Mouse (Mus musculus): Measurements from ENCODE around the gene Braf. TPM values are rescaled to one million over a fixed set of nuclear protein-coding genes. Genes with fewer than 3 reads are reported as not detected.
"Not testable (repeated sequence)": the region's sequence is repeated elsewhere in the genome, so short reads cannot be mapped to it uniquely, and the experiment has no call there.

Braf gene
- 18.2 to 33.8 TPM (median 19.9 TPM) in 3 replicates for total RNA-seq (2017)

DNA sequence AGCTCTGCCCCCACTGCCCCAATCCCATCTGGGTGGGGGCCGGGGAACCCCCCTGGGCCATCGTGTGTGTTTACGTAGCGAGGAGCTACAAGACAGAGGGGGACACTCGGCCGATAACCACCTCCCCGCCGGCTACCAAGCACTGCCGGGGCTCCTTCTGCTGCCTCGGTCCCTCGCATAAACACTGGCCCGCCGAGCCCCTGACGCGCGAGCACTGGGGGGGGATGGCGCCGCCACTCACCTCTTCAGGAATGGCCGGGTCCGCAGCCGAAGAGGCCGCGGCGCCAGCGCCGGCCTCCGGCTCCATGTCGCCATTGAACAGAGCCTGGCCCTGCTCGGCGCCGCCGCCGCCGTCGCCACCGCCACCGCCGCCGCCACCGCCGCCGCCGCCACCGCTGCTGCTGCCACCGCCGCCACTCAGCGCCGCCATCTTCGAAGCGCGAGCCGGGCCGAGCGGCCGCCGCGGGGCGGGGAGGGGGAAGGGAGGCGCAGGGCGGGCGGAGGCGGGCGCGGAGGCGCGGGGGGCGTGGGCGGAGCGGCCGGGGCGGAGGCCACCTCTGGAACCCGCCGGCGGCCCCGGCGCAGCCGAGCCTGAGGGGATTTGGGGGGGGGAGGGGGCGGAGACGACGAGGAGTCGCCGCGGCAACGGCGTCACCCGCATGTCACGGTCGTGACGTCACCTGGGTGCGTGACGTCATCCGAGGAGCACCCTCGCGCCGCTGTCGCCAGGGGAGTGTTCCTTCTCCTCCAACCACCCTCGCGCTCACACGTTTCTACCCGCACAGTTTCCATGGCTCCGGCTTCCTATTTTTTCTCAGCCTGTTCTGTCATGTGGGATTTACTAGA lies at the start of gene Braf:
TSS of gene Braf (minus strand) at position 598 of the 846 bp plus-strand sequence.
- peak; percentile 94 for ATAC-seq (replicated peaks; ENCODE audit: insufficient number of reproducible peaks, low FRiP score, low TSS enrichment, poor library complexity, severe bottlenecking)

DNA sequence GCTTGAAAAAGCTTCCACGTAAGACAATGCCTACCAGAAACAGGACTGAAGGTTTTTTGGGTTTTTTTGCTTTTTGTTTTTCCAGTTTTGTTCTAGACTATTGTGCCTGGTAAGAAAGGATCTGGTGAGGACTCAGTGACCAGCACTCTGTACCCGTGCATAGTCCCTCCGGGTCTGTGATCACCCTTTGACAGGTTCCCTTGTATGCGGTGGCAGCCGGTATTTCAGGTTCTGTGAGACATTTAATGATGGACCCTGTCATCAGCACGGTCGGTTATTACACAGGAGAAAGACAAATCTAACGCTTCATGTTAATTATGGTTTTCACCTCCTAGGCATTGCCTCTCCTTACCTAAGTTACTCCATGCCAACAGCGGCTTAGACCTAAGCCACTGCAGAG lies 49.8 kb upstream of the Braf start:
- no peak for ATAC-seq (replicated peaks; ENCODE audit: insufficient number of reproducible peaks, low FRiP score, low TSS enrichment, poor library complexity, severe bottlenecking)

DNA sequence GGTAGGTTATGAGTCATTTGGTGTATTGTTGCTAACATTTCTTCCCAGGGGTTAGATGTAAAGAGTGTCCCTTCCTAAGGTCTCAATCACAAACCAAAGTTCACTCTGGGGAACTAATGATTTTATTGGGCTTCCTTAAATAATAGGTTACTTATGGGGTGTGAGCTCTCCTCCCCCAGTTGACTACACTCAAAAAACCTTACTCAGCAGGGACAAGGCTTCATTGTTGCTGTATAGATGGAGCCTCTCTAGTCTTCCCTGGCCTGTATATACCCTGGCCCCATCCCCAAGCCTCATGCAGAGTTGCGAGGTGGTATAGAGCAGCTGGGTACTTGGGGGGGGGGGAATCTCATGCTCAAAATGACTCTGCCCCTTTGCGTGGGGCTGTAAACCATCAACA lies 32.0 kb upstream of the Braf start:
- ATAC-seq (replicated peaks; ENCODE audit: insufficient number of reproducible peaks, low FRiP score, low TSS enrichment, poor library complexity, severe bottlenecking) = no peak

DNA sequence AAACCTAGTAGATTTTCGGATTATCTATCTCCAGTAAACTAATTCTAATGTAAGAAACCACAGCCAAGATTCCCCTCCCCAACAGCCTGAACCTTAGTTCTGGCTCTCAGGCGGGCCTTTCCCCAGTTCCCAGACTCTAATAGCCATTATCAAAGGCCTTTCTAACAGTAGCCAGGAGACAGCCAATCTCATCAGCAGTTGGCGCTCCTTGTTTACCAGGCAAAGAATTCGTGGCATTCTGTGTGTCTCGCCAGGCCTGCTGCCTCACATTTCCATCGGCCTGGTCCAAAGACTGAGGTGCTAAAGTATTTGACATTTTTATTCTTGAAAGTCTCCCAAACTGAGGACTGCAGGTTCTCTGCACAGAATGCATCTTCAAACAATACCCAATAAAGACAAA lies 24.6 kb upstream of the Braf start:
- no peak for ATAC-seq (replicated peaks; ENCODE audit: insufficient number of reproducible peaks, low FRiP score, low TSS enrichment, poor library complexity, severe bottlenecking)

DNA sequence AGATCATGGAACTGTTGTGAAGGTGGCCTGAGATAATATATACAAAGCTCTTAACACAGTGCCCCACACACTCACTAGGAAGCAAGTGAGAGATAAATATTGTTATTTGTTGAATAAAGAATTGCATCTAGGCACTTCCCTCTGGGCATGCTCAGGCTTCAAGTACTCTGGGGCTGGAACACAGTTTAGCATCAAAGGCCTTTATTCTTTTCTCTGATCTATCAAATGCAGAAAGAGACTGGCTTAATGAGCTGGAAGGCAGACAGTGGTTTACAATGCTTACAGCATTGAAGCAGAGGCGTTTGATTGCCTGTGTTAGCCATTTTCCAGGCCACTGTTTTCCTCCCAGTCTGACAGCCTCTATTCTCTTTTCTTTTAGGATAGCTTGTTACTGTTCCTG lies 21.8 kb upstream of the Braf start:
- ATAC-seq (replicated peaks; ENCODE audit: insufficient number of reproducible peaks, low FRiP score, low TSS enrichment, poor library complexity, severe bottlenecking) = no peak

DNA sequence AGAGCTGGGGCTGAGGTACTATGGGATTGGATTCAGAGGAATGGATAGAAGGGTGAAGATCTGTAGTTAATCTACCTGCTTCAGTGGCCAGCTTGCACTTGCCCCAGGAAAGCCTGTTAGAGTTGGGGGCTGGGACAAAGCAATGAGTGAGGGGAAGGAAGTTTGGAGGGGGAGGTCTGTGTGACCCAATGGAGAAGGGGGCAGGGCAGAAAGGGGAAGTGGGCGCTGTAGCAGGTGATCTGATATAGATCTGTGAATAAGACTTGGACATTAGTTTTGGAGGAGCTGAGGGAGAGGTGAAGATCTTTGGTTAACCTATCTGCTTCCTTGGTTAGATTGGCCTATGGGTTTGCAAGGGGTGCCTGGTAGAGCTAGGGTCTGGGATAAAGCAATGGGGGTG lies 20.2 kb upstream of the Braf start:
- no peak for ATAC-seq (replicated peaks; ENCODE audit: insufficient number of reproducible peaks, low FRiP score, low TSS enrichment, poor library complexity, severe bottlenecking)

DNA sequence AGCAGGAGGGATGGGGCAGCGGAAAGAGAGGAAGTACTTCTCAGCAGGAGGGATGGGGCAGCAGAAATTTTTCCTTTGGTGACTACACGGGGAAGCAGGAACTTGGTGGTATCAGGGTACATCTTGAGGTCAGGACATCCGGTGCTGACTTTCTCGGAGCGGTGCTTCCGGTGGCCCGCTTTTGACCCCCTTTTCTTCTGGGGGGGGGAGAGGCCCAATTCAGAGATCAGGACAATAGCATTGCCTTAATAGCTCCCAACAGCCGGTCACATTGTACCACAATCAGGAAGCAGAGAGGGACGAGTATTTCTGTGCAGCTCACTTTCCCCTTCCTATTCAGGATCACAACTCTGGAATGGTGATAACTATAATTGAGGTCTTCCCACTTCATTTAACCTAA lies 14.4 kb upstream of the Braf start:
- not testable (repeated sequence) for ATAC-seq (replicated peaks; ENCODE audit: insufficient number of reproducible peaks, low FRiP score, low TSS enrichment, poor library complexity, severe bottlenecking)

DNA sequence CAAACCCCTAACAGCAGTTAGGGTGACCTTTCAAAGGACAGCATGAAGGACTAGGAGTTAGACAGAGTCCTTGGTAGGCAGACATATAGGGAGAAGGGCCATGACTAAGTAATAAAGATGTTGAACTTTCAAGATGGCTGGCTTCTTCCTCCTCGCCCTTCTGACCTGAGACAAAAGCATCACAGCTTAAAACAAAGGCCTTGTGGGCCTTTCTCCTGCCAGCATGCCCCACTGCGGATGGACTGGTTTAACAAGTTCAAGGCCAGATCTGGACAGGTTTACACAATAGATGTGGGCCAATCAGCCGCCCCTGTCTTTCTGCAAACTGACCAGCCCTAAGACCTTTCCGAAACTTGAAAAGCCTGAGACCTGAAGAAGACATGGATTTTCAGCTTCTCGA lies 2.8 kb upstream of the Braf start:
- ATAC-seq (replicated peaks; ENCODE audit: insufficient number of reproducible peaks, low FRiP score, low TSS enrichment, poor library complexity, severe bottlenecking) = no peak

DNA sequence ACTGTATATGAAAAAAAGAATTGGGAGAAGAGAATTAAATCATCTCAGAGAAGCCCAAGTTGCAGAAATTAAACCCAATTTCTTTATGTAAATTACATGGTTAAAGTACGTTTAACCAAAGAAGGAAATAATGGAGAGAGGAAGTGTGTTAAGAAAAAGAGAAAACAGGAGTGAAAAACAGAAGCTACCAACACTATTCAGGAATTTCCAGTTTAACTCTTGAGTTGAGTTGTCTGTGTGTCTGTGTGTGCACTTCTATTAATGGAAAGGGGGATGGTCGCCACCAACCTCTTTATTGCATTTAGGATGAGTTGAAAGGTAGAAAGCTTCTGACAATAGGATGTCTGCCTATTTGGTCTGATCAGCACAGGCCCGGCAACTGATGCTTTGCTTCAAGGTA lies 886 bp upstream of the Braf start:
- no peak for ATAC-seq (replicated peaks; ENCODE audit: insufficient number of reproducible peaks, low FRiP score, low TSS enrichment, poor library complexity, severe bottlenecking)

DNA sequence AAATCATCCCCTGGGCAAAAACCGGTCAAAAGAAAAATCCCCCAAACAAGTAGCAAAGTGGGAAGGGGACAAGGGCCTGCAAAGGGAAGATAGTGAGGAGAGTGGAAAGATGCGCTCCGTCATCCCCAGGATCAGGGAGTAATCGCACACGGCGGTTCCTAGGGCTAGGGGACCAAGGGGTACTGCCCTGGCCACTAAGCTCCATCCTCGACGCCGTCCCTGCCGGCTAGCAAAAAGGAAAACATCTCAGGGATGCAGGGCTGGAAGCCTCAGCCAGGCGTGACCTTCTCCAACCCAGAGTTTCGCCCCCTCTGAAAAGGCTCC lies 759 bp downstream of the Braf start:
- no peak; the same call in 1 of the 2 replicates for ATAC-seq (replicated peaks; ENCODE audit: insufficient number of reproducible peaks, low FRiP score, low TSS enrichment, poor library complexity, severe bottlenecking)

DNA sequence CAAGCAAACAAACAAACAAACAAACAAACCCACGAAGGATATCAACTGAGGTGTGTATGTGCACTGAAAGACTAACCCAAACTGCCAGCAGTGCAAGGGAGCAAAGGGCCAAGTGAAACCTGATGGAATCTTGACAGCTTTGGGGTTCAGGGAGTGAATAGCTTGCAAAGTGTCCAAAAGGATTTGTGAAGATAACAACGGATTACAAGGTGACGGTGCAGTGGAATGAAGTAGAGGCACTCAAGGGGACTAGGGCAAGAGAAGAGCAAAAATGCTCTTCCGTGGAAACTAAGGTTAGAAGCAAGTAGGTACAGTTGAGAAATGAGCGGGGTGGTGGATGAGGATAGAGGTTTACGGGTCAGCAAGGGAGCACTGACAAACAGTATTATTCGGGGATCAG lies 1.2 kb downstream of the Braf start:
- ATAC-seq (replicated peaks; ENCODE audit: insufficient number of reproducible peaks, low FRiP score, low TSS enrichment, poor library complexity, severe bottlenecking) = no peak

DNA sequence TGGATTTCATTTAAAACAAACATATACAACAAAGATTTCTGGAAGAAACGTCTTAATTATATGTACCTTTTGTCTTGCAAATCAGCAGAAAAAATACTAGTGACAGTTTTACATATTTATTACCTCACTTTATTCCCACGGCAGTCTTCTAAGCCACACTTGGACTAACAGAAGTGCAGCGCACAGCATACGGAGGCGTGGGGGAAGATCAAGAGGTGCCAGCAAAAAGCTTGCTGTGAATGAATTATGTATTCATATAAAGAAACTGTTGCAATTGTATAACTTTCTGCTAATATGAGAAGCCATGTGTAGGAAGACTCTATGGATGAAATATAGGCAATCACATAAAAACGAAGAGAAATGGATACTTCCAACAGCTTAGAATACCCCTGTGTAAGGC lies 6.7 kb downstream of the Braf start:
- no peak for ATAC-seq (replicated peaks; ENCODE audit: insufficient number of reproducible peaks, low FRiP score, low TSS enrichment, poor library complexity, severe bottlenecking)

DNA sequence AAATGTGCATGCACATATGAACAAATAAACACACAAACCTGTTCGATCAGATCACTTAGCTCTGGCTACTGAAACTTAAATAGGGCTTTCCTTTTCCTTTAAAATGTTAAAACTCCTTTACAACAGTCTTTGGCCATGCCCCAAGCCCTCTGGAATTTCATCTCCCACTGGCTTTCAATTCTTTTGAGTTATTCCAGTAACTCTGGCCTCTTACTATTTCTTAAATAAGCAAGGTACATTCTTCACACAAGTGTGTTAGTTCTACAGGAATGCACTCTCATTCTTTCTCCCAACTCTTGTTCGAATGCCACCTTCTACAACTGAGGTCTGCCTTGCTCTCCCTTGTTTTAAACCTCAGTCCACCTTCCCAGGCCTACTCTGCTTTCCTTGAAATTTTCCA lies 8.2 kb downstream of the Braf start:
- ATAC-seq (replicated peaks; ENCODE audit: insufficient number of reproducible peaks, low FRiP score, low TSS enrichment, poor library complexity, severe bottlenecking) = no peak

DNA sequence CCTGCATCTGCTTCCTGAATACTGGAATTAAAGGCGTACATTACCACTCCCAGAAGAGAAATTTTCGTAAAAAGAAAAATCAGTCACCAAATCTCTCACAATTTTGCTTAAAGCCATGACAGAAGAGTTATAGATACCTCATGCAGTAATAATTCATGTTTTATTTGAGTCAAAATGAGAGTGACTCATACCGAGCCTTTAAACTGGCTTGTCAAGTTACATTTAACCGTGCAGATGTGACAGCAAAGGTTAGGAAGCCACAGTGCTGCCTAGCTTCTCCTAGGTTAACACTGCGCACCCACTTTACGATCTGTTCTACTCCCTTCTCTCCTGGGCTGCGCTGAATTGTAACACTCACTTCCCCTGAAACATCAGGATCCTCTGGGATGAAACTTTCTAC lies 10.9 kb downstream of the Braf start:
- ATAC-seq (replicated peaks; ENCODE audit: insufficient number of reproducible peaks, low FRiP score, low TSS enrichment, poor library complexity, severe bottlenecking) = no peak

DNA sequence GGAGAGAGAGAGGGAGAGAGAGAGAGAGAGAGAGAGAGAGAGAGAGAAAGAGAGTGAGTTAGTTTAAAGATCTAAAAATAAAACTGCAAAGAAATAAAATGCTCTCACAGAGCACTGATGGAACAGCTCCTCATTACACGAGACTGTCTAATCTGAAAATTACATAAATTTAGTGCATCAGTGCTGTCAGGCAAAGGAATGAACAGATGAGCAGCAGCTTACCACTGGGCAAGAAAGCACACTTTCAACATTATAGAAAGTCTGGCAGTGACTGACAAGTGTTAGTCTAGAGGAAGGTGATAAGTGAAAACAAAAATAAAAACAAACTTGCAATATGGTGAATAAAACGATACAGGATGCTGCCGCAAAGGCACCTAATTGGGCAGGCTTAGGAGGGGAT lies 11.9 kb downstream of the Braf start:
- no peak for ATAC-seq (replicated peaks; ENCODE audit: insufficient number of reproducible peaks, low FRiP score, low TSS enrichment, poor library complexity, severe bottlenecking)

DNA sequence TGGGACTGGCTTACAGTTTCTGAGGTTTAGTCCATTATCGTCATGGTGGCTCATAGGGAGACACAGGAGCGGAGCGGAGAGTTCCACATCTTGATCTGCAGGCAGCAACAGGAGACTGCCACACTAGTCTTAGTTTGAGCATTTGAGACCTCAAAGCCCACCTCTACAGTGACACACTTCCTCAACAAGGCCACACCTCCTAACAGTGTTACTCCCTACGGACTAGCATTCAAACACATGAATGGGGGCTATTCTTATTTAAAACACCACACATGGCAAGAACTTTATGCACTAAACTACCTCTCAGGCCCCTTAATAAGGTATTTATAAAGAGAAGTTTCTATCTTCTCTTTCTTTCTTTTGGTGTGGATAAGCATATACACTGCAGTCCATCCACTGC lies 19.6 kb downstream of the Braf start:
- no peak for ATAC-seq (replicated peaks; ENCODE audit: insufficient number of reproducible peaks, low FRiP score, low TSS enrichment, poor library complexity, severe bottlenecking)

DNA sequence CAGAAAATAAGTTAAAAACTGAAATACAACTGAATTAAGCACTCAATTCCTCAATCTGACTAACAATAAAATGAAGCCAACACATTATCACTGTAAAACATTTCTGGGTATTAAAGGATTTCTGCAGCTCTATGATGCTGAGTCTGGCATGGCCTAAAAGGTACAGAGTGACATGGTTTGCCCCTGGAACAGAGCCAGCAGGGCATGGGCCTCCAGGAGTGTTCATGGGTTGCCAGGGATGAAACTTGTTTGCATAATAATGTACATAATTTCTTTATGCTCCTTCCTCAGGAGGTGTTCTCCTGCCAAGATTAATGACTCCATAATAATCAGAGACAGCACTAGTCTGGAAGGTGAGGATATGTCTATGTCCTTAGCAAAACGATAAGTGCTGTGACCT lies 32.1 kb downstream of the Braf start:
- no peak for ATAC-seq (replicated peaks; ENCODE audit: insufficient number of reproducible peaks, low FRiP score, low TSS enrichment, poor library complexity, severe bottlenecking)

DNA sequence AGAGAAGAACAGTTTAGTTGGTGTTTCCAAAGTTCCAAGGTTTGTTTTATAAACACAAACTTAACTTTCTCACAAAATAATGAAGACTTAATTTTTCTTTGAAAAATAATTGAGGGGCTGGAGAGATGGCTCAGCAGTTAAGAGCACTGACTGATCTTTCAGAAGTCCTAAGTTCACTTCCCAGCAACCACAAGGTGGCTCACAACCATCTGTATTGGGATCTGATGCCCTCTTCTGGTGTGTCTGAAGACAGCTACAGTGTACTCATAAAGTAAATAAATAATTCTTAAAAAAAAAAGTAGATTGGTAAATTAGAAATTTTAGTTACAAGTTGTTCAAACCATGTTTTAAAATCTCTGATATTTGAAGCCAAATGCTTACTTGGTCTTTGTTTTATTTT lies 38.4 kb downstream of the Braf start:
- ATAC-seq (replicated peaks; ENCODE audit: insufficient number of reproducible peaks, low FRiP score, low TSS enrichment, poor library complexity, severe bottlenecking) = not testable (repeated sequence)

DNA sequence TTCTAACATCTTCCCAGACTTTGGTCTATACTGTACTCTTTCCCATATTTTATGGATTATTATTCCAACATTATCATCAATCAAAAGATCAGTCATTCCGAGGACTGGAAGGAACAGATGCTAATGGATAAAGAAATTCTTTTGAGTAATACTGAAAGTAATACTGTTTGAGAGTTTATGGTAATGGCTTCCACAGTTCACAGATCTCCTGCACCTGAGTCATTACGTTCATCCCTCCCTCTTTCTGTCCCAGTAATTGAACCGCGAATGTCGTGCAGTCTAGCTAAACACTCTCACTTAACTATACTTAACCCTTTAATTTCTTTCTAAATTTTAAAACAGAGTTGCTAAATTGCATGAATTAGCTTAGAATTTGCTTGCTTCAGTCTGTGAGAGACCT lies 43.5 kb downstream of the Braf start:
- ATAC-seq (replicated peaks; ENCODE audit: insufficient number of reproducible peaks, low FRiP score, low TSS enrichment, poor library complexity, severe bottlenecking) = no peak

DNA sequence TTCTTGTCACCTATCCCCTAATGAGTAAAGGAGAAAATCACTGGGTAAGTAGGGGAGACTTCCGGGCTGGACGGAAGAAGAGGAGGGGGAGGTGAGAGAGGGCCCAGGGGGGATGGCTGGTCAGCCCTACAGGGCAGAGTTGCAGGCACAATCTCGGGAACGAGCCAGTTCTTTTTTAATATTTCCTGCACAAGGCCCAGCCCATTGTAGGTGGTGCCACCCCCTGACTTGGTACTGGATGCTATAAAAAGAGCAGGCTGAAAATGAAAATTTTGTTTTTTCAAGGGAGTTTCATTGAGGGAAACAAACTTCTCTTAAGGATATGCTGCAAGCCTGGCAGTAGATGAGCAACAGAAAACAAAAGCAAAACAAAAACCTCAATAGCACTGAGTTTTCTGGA lies 44.7 kb downstream of the Braf start:
- ATAC-seq (replicated peaks; ENCODE audit: insufficient number of reproducible peaks, low FRiP score, low TSS enrichment, poor library complexity, severe bottlenecking) = no peak

DNA sequence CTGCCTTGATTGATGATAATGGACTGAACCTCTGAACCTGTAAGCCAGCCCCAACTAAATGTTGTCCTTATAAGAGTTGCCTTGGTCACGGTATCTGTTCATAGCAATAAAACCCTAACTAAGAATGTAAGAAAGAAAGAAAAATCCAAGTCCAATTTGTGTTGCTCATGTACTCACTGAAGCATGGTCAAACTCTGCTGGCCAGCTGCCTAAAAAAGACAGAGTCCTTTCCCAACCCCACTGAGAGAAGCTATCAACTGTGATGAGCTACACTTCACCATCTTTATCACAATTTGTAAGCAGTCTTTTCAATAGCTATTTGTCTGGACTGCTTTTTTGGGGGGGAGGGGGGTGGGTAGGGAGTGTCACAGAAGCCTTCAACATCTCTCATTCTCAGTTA lies 47.0 kb downstream of the Braf start:
- ATAC-seq (replicated peaks; ENCODE audit: insufficient number of reproducible peaks, low FRiP score, low TSS enrichment, poor library complexity, severe bottlenecking) = no peak

All from monocyte, adult 5-6 weeks (primary cell).